ENCODE assay signal across 13 mouse cellular contexts in genomic region chr6:34448696-34449095, GRCm38 (mm10). TPM values are rescaled to one million over a fixed set of nuclear protein-coding genes. Genes with fewer than 3 reads are reported as not detected.
DNase-seq lines count a peak whose midpoint lies in the region; ATAC-seq lines count a peak whose summit lies in the region.
"Had no signal": no experiment of that assay in that cellular context is flagged by ENCODE, and none has a peak within 500 bp of the region (broad histone marks: within the 10 kb centered on the region; RNA-seq: fewer than 3 reads in every experiment).

No protein-coding gene starts in this region.

- no peak overlapping the region for H3K9ac ChIP-seq in midbrain, embryonic 11.5 days (ENCODE audit: low read length)
- no peak overlapping the region for H3K9ac ChIP-seq in midbrain, embryonic 13.5 days (replicated peaks)
- H3K9ac ChIP-seq: embryonic facial prominence, embryonic 13.5 days; embryonic facial prominence, embryonic 15.5 days; forebrain, embryonic 12.5 days had no signal

- no peak overlapping the region for H3K4me2 ChIP-seq in midbrain, embryonic 11.5 days
- H3K4me2 ChIP-seq in midbrain, embryonic 13.5 days (replicated peaks): no peak overlapping the region
- H3K4me2 ChIP-seq: embryonic facial prominence, embryonic 13.5 days; embryonic facial prominence, embryonic 15.5 days; forebrain, embryonic 12.5 days had no signal

- H3K36me3 ChIP-seq in midbrain, embryonic 11.5 days (ENCODE audit: control insufficient read depth, insufficient read depth, low read length): no peaks in the 10 kb centered on the region
- H3K36me3 ChIP-seq in midbrain, embryonic 13.5 days: no peaks in the 10 kb centered on the region
- H3K36me3 ChIP-seq: embryonic facial prominence, embryonic 13.5 days; embryonic facial prominence, embryonic 15.5 days; forebrain, embryonic 10.5 days; forebrain, embryonic 12.5 days had no signal

- ATAC-seq in midbrain, embryonic 11.5 days (ENCODE audit: low FRiP score): no peak
- ATAC-seq in midbrain, embryonic 13.5 days: no peak
- ATAC-seq: forebrain, embryonic 14.5 days; forebrain, embryonic 16.5 days had no signal

- WGBS in midbrain, embryonic 11.5 days: 79% methylated on average over 1 of the region's 1 CpGs
- WGBS in midbrain, embryonic 13.5 days: 80% methylated on average over 1 of the region's 1 CpGs

- no peak overlapping the region for H3K4me3 ChIP-seq in midbrain, embryonic 11.5 days (ENCODE audit: low read depth, low read length)
- no peak overlapping the region for H3K4me3 ChIP-seq in midbrain, embryonic 13.5 days (replicated peaks)
- H3K4me3 ChIP-seq: embryonic facial prominence, embryonic 13.5 days; embryonic facial prominence, embryonic 15.5 days; erythroblast, embryonic 14.5 days; forebrain, embryonic 10.5 days; forebrain, embryonic 12.5 days had no signal

- no peaks in the 10 kb centered on the region for H3K4me1 ChIP-seq in midbrain, embryonic 11.5 days (ENCODE audit: control insufficient read depth, insufficient read depth, low read length)
- H3K4me1 ChIP-seq in midbrain, embryonic 13.5 days (replicated peaks): no peaks in the 10 kb centered on the region
- H3K4me1 ChIP-seq: embryonic facial prominence, embryonic 13.5 days; embryonic facial prominence, embryonic 15.5 days; forebrain, embryonic 10.5 days; forebrain, embryonic 12.5 days had no signal

- H3K27ac ChIP-seq in midbrain, embryonic 11.5 days (ENCODE audit: low read depth, low read length): no peak overlapping the region
- no peak overlapping the region for H3K27ac ChIP-seq in midbrain, embryonic 13.5 days
- H3K27ac ChIP-seq: embryonic facial prominence, embryonic 13.5 days; embryonic facial prominence, embryonic 15.5 days; forebrain, embryonic 10.5 days; forebrain, embryonic 12.5 days had no signal

- H3K9me3 ChIP-seq in midbrain, embryonic 11.5 days (ENCODE audit: control insufficient read depth, low read length): no peaks in the 10 kb centered on the region
- H3K9me3 ChIP-seq in midbrain, embryonic 13.5 days: no peaks in the 10 kb centered on the region
- H3K9me3 ChIP-seq: embryonic facial prominence, embryonic 13.5 days; embryonic facial prominence, embryonic 15.5 days; forebrain, embryonic 10.5 days; forebrain, embryonic 12.5 days had no signal

- H3K27me3 ChIP-seq in midbrain, embryonic 11.5 days (ENCODE audit: control insufficient read depth, insufficient read depth, low read length): no peaks in the 10 kb centered on the region
- no peaks in the 10 kb centered on the region for H3K27me3 ChIP-seq in midbrain, embryonic 13.5 days
- H3K27me3 ChIP-seq: embryonic facial prominence, embryonic 13.5 days; embryonic facial prominence, embryonic 15.5 days; forebrain, embryonic 12.5 days had no signal

- DNase-seq in midbrain, embryonic 11.5 days (ENCODE audit: low spot score, missing footprints): peak; percentile 65
- DNase-seq in thymus, postnatal 0 days (ENCODE audit: low spot score): peak; percentile 10
- no peak for DNase-seq in thymus, postnatal 36 days
- peak; percentile 53 for DNase-seq in 3T3-L1 (ENCODE audit: low read depth, low spot score)

RNA-seq across cellular contexts. Expression of gene Bpgm, which starts 27.3 kb away (rescaled TPM):
- 63.7 and 64.1 TPM in 2 replicates for polyA plus RNA-seq in midbrain, embryonic 11.5 days (2014; fragmentation: Nextera tagmentation; extraction: Ambion mirVana)
- 93.7 and 101 TPM in 2 replicates for polyA plus RNA-seq in midbrain, embryonic 13.5 days (2015; fragmentation: Nextera tagmentation; extraction: Ambion mirVana)
- polyA plus RNA-seq in thymus, postnatal 0 days (2015; fragmentation: Nextera tagmentation; extraction: Ambion mirVana): 38.0 and 39.0 TPM in 2 replicates

RNA-seq across cellular contexts. Expression of gene Akr1b7, which starts 36.6 kb away (rescaled TPM):
- not detected in 2 replicates for polyA plus RNA-seq in midbrain, embryonic 11.5 days (2014; fragmentation: Nextera tagmentation; extraction: Ambion mirVana)
- not detected in 2 replicates for polyA plus RNA-seq in midbrain, embryonic 13.5 days (2015; fragmentation: Nextera tagmentation; extraction: Ambion mirVana)
- 0.14 TPM in 1 of 2 replicates, not detected in the other for polyA plus RNA-seq in thymus, postnatal 0 days (2015; fragmentation: Nextera tagmentation; extraction: Ambion mirVana)
- polyA plus RNA-seq: embryonic facial prominence, embryonic 11.5 days; embryonic facial prominence, embryonic 13.5 days; embryonic facial prominence, embryonic 15.5 days; erythroblast, embryonic 14.5 days; forebrain, embryonic 12.5 days; forebrain, embryonic 14.5 days; forebrain, embryonic 16.5 days had no signal

Comparison
In these comparisons a context has a peak if more than half of its experiments do, and no peak if none do; other contexts are left out.
1. DNase-seq: peak in midbrain, embryonic 11.5 days (single experiment), thymus, postnatal 0 days (single experiment) and 3T3-L1 (single experiment); none in thymus, postnatal 36 days (0 of 2).